Mouse (Mus musculus): ENCODE results near the gene Gm10318. TPM values are rescaled to one million over a fixed set of nuclear protein-coding genes. Genes with fewer than 3 reads are reported as not detected.

Gm10318 gene
- polyA plus RNA-seq (2015; fragmentation: Illumina TruSeq; extraction: RNeasy Lipid Tissue Mini Kit (QIAGEN cat#74804); ENCODE audit: insufficient read depth, low replicate concordance) = not detected

GRCm38 (mm10) chr10:77852559-77852958, at the start of gene Gm10318:
Gene Gm10318 (plus strand): TSS chr10:77852859.

GRCm38 (mm10) chr10:77811743-77812142, 40.9 kb upstream of the Gm10318 start, which contains the start of gene Gm9507:
Gene Gm9507 (minus strand): TSS chr10:77811843.

GRCm38 (mm10) chr10:77814382-77814781, 38.3 kb upstream of the Gm10318 start, which contains the start of gene Gm2696:
Gene Gm2696 (plus strand): TSS chr10:77814682.

GRCm38 (mm10) chr10:77826951-77827350, 25.7 kb upstream of the Gm10318 start, which contains the start of gene Krtap10-4:
Gene Krtap10-4 (minus strand): TSS chr10:77827095.

GRCm38 (mm10) chr10:77835647-77836046, 17.0 kb upstream of the Gm10318 start, which contains the start of gene Krtap10-10:
Gene Krtap10-10 (plus strand): TSS chr10:77835947.

GRCm38 (mm10) chr10:77846503-77846902, 6.2 kb upstream of the Gm10318 start, which contains the start of gene Gm36176:
Gene Gm36176 (plus strand): TSS chr10:77846803.

GRCm38 (mm10) chr10:77861675-77862074, 9.0 kb downstream of the Gm10318 start, which contains the start of gene Gm3285:
Gene Gm3285 (plus strand): TSS chr10:77861975.

GRCm38 (mm10) chr10:77902211-77902893, 49.7 kb downstream of the Gm10318 start, which contains the start of gene Lrrc3:
Gene Lrrc3 (minus strand): TSS chr10:77902536.

Other genes with a start within 250 kb of the Gm10318 start
- gene Sumo3, start 246.8 kb upstream of the Gm10318 start, polyA plus RNA-seq (2015; fragmentation: Illumina TruSeq; extraction: RNeasy Lipid Tissue Mini Kit (QIAGEN cat#74804); ENCODE audit: insufficient read depth, low replicate concordance) = 158 TPM
- not detected for gene Gm49325, start 246.7 kb upstream of the Gm10318 start, polyA plus RNA-seq (2015; fragmentation: Illumina TruSeq; extraction: RNeasy Lipid Tissue Mini Kit (QIAGEN cat#74804); ENCODE audit: insufficient read depth, low replicate concordance)
- gene Ube2g2, start 230.6 kb upstream of the Gm10318 start, polyA plus RNA-seq (2015; fragmentation: Illumina TruSeq; extraction: RNeasy Lipid Tissue Mini Kit (QIAGEN cat#74804); ENCODE audit: insufficient read depth, low replicate concordance) = 33.2 TPM
- 0.23 TPM for gene Tspear, start 166.3 kb upstream of the Gm10318 start, polyA plus RNA-seq (2015; fragmentation: Illumina TruSeq; extraction: RNeasy Lipid Tissue Mini Kit (QIAGEN cat#74804); ENCODE audit: insufficient read depth, low replicate concordance)
- gene Gm19402, start 162.1 kb upstream of the Gm10318 start, polyA plus RNA-seq (2015; fragmentation: Illumina TruSeq; extraction: RNeasy Lipid Tissue Mini Kit (QIAGEN cat#74804); ENCODE audit: insufficient read depth, low replicate concordance) = not detected
- not detected for gene Gm9508, start 155.6 kb upstream of the Gm10318 start, polyA plus RNA-seq (2015; fragmentation: Illumina TruSeq; extraction: RNeasy Lipid Tissue Mini Kit (QIAGEN cat#74804); ENCODE audit: insufficient read depth, low replicate concordance)
- not detected for gene Gm10272, start 146.2 kb upstream of the Gm10318 start, polyA plus RNA-seq (2015; fragmentation: Illumina TruSeq; extraction: RNeasy Lipid Tissue Mini Kit (QIAGEN cat#74804); ENCODE audit: insufficient read depth, low replicate concordance)
- gene Gm10024, start 141.4 kb upstream of the Gm10318 start, polyA plus RNA-seq (2015; fragmentation: Illumina TruSeq; extraction: RNeasy Lipid Tissue Mini Kit (QIAGEN cat#74804); ENCODE audit: insufficient read depth, low replicate concordance) = not detected
- gene Gm10142, start 137.1 kb upstream of the Gm10318 start, polyA plus RNA-seq (2015; fragmentation: Illumina TruSeq; extraction: RNeasy Lipid Tissue Mini Kit (QIAGEN cat#74804); ENCODE audit: insufficient read depth, low replicate concordance) = not detected
- gene Krtap12-1, start 132.3 kb upstream of the Gm10318 start, polyA plus RNA-seq (2015; fragmentation: Illumina TruSeq; extraction: RNeasy Lipid Tissue Mini Kit (QIAGEN cat#74804); ENCODE audit: insufficient read depth, low replicate concordance) = not detected
- gene Gm10100, start 126.4 kb upstream of the Gm10318 start, polyA plus RNA-seq (2015; fragmentation: Illumina TruSeq; extraction: RNeasy Lipid Tissue Mini Kit (QIAGEN cat#74804); ENCODE audit: insufficient read depth, low replicate concordance) = not detected
- gene Gm18596, start 110.2 kb upstream of the Gm10318 start, polyA plus RNA-seq (2015; fragmentation: Illumina TruSeq; extraction: RNeasy Lipid Tissue Mini Kit (QIAGEN cat#74804); ENCODE audit: insufficient read depth, low replicate concordance) = not detected
- not detected for gene Gm9736, start 101.5 kb upstream of the Gm10318 start, polyA plus RNA-seq (2015; fragmentation: Illumina TruSeq; extraction: RNeasy Lipid Tissue Mini Kit (QIAGEN cat#74804); ENCODE audit: insufficient read depth, low replicate concordance)
- gene Gm3233, start 93.2 kb upstream of the Gm10318 start, polyA plus RNA-seq (2015; fragmentation: Illumina TruSeq; extraction: RNeasy Lipid Tissue Mini Kit (QIAGEN cat#74804); ENCODE audit: insufficient read depth, low replicate concordance) = not detected
- not detected for gene Gm3238, start 81.5 kb upstream of the Gm10318 start, polyA plus RNA-seq (2015; fragmentation: Illumina TruSeq; extraction: RNeasy Lipid Tissue Mini Kit (QIAGEN cat#74804); ENCODE audit: insufficient read depth, low replicate concordance)
- gene Gm7138, start 75.9 kb upstream of the Gm10318 start, polyA plus RNA-seq (2015; fragmentation: Illumina TruSeq; extraction: RNeasy Lipid Tissue Mini Kit (QIAGEN cat#74804); ENCODE audit: insufficient read depth, low replicate concordance) = not detected
- gene Gm3250, start 70.3 kb upstream of the Gm10318 start, polyA plus RNA-seq (2015; fragmentation: Illumina TruSeq; extraction: RNeasy Lipid Tissue Mini Kit (QIAGEN cat#74804); ENCODE audit: insufficient read depth, low replicate concordance) = not detected
- not detected for gene Gm7137, start 64.7 kb upstream of the Gm10318 start, polyA plus RNA-seq (2015; fragmentation: Illumina TruSeq; extraction: RNeasy Lipid Tissue Mini Kit (QIAGEN cat#74804); ENCODE audit: insufficient read depth, low replicate concordance)
- gene Gm9639, start 57.8 kb upstream of the Gm10318 start, polyA plus RNA-seq (2015; fragmentation: Illumina TruSeq; extraction: RNeasy Lipid Tissue Mini Kit (QIAGEN cat#74804); ENCODE audit: insufficient read depth, low replicate concordance) = not detected
- gene Gm19668, start 53.7 kb upstream of the Gm10318 start, polyA plus RNA-seq (2015; fragmentation: Illumina TruSeq; extraction: RNeasy Lipid Tissue Mini Kit (QIAGEN cat#74804); ENCODE audit: insufficient read depth, low replicate concordance) = not detected
- gene Gm9507, start 41.0 kb upstream of the Gm10318 start, polyA plus RNA-seq (2015; fragmentation: Illumina TruSeq; extraction: RNeasy Lipid Tissue Mini Kit (QIAGEN cat#74804); ENCODE audit: insufficient read depth, low replicate concordance) = not detected
- not detected for gene Gm2696, start 38.2 kb upstream of the Gm10318 start, polyA plus RNA-seq (2015; fragmentation: Illumina TruSeq; extraction: RNeasy Lipid Tissue Mini Kit (QIAGEN cat#74804); ENCODE audit: insufficient read depth, low replicate concordance)
- gene Krtap10-4, start 25.8 kb upstream of the Gm10318 start, polyA plus RNA-seq (2015; fragmentation: Illumina TruSeq; extraction: RNeasy Lipid Tissue Mini Kit (QIAGEN cat#74804); ENCODE audit: insufficient read depth, low replicate concordance) = not detected
- not detected for gene Krtap10-10, start 16.9 kb upstream of the Gm10318 start, polyA plus RNA-seq (2015; fragmentation: Illumina TruSeq; extraction: RNeasy Lipid Tissue Mini Kit (QIAGEN cat#74804); ENCODE audit: insufficient read depth, low replicate concordance)
- gene Gm36176, start 6.1 kb upstream of the Gm10318 start, polyA plus RNA-seq (2015; fragmentation: Illumina TruSeq; extraction: RNeasy Lipid Tissue Mini Kit (QIAGEN cat#74804); ENCODE audit: insufficient read depth, low replicate concordance) = not detected
- gene Gm3285, start 9.1 kb downstream of the Gm10318 start, polyA plus RNA-seq (2015; fragmentation: Illumina TruSeq; extraction: RNeasy Lipid Tissue Mini Kit (QIAGEN cat#74804); ENCODE audit: insufficient read depth, low replicate concordance) = not detected
- 1.2 TPM for gene Lrrc3, start 49.7 kb downstream of the Gm10318 start, polyA plus RNA-seq (2015; fragmentation: Illumina TruSeq; extraction: RNeasy Lipid Tissue Mini Kit (QIAGEN cat#74804); ENCODE audit: insufficient read depth, low replicate concordance)
- 66.5 TPM for gene Trpm2, start 117.7 kb downstream of the Gm10318 start, polyA plus RNA-seq (2015; fragmentation: Illumina TruSeq; extraction: RNeasy Lipid Tissue Mini Kit (QIAGEN cat#74804); ENCODE audit: insufficient read depth, low replicate concordance)
- 4.4 TPM for gene 1810043G02Rik, start 125.7 kb downstream of the Gm10318 start, polyA plus RNA-seq (2015; fragmentation: Illumina TruSeq; extraction: RNeasy Lipid Tissue Mini Kit (QIAGEN cat#74804); ENCODE audit: insufficient read depth, low replicate concordance)
- 8.5 TPM for gene Pfkl, start 157.2 kb downstream of the Gm10318 start, polyA plus RNA-seq (2015; fragmentation: Illumina TruSeq; extraction: RNeasy Lipid Tissue Mini Kit (QIAGEN cat#74804); ENCODE audit: insufficient read depth, low replicate concordance)
- not detected for gene Dnmt3l, start 189.1 kb downstream of the Gm10318 start, polyA plus RNA-seq (2015; fragmentation: Illumina TruSeq; extraction: RNeasy Lipid Tissue Mini Kit (QIAGEN cat#74804); ENCODE audit: insufficient read depth, low replicate concordance)
- 1.9 TPM for gene Aire, start 190.8 kb downstream of the Gm10318 start, polyA plus RNA-seq (2015; fragmentation: Illumina TruSeq; extraction: RNeasy Lipid Tissue Mini Kit (QIAGEN cat#74804); ENCODE audit: insufficient read depth, low replicate concordance)
- gene Icosl, start 216.4 kb downstream of the Gm10318 start, polyA plus RNA-seq (2015; fragmentation: Illumina TruSeq; extraction: RNeasy Lipid Tissue Mini Kit (QIAGEN cat#74804); ENCODE audit: insufficient read depth, low replicate concordance) = 222 TPM

Data from spleen, adult 10 weeks (tissue).